Comparison of ENCODE assay signal across 29 mouse cellular contexts in genomic region chr6:71172812-71173580, GRCm38 (mm10). TPM values are rescaled to one million over a fixed set of nuclear protein-coding genes. Genes with fewer than 3 reads are reported as not detected.
A peak's percentile ranks its signal among the peaks of the same experiment; 100 is the strongest.
DNase-seq lines count a peak whose midpoint lies in the region; ATAC-seq and TF ChIP-seq lines count a peak whose summit lies in the region.
"Had no signal": no experiment of that assay in that cellular context is flagged by ENCODE, and none has a peak within 500 bp of the region (broad histone marks: within the 10 kb centered on the region; RNA-seq: fewer than 3 reads in every experiment).

No protein-coding gene starts in this region.

- 85% methylated on average over 10 of the region's 10 CpGs for WGBS in heart, embryonic 10.5 days
- 67% methylated on average over 10 of the region's 10 CpGs for WGBS in kidney, adult 2 months
- 73% methylated on average over 10 of the region's 10 CpGs for WGBS in liver, embryonic 15.5 days (ENCODE audit: insufficient replicate concordance)
- 80% methylated on average over 10 of the region's 10 CpGs for WGBS in liver, embryonic 11.5 days

- H3K4me2 ChIP-seq in liver, embryonic 15.5 days, result no peak overlapping the region
- H3K4me2 ChIP-seq in liver, embryonic 11.5 days, result no peak overlapping the region
- H3K4me2 ChIP-seq: embryonic facial prominence, embryonic 13.5 days; forebrain, embryonic 12.5 days; forebrain, embryonic 15.5 days; heart, embryonic 13.5 days; hindbrain, embryonic 12.5 days had no signal

- intact Hi-C loops in heart, postnatal 10 days (cut with DNase I), result loop anchor here (5.0 kb wide), 1 partner anchor 629 kb away; no protein-coding TSS in a partner anchor

- H3K27me3 ChIP-seq in heart, embryonic 10.5 days (ENCODE audit: insufficient read depth, poor library complexity, severe bottlenecking), result no peaks in the 10 kb centered on the region
- no peaks in the 10 kb centered on the region for H3K27me3 ChIP-seq in kidney, adult 2 months (replicated peaks; ENCODE audit: control insufficient read depth, insufficient read depth, low read length)
- no peaks in the 10 kb centered on the region for H3K27me3 ChIP-seq in liver, embryonic 15.5 days
- no peaks in the 10 kb centered on the region for H3K27me3 ChIP-seq in liver, embryonic 11.5 days (replicated peaks; ENCODE audit: control insufficient read depth, insufficient read depth, low read length)
- H3K27me3 ChIP-seq: embryonic facial prominence, embryonic 13.5 days; forebrain, embryonic 12.5 days; forebrain, embryonic 15.5 days; heart, embryonic 13.5 days; hindbrain, embryonic 12.5 days had no signal

- TF ChIP-seq CTCF in kidney, adult 2 months (conservative IDR thresholded peaks at IDR 0.05; ENCODE audit: insufficient read depth, insufficient read length, low read depth, low read length), result no peak

- no peak overlapping the region for H3K27ac ChIP-seq in heart, embryonic 10.5 days
- H3K27ac ChIP-seq in kidney, adult 2 months (ENCODE audit: insufficient read depth, low read depth, low read length), result no peak overlapping the region
- H3K27ac ChIP-seq in liver, embryonic 15.5 days (replicated peaks), result no peak overlapping the region
- H3K27ac ChIP-seq in liver, embryonic 11.5 days (ENCODE audit: low read depth, low read length), result no peak overlapping the region
- H3K27ac ChIP-seq: embryonic facial prominence, embryonic 10.5 days; embryonic facial prominence, embryonic 13.5 days; forebrain, embryonic 12.5 days; forebrain, embryonic 15.5 days; heart, embryonic 13.5 days; hindbrain, embryonic 12.5 days had no signal

- ATAC-seq in liver, embryonic 15.5 days (ENCODE audit: insufficient read depth), result 0 out of 2 replicates have a peak, but pooled peaks have one; percentile 9
- no peak for ATAC-seq in liver, embryonic 11.5 days (replicated peaks; ENCODE audit: low FRiP score)
- ATAC-seq: activated CD4-positive, CD25-positive, alpha-beta regulatory T cell, adult 4 months; forebrain, embryonic 15.5 days had no signal

- peak; percentile 42 for DNase-seq in heart, embryonic 10.5 days (ENCODE audit: low spot score)
- DNase-seq in heart, postnatal 10 days, result no peak
- peak; percentile 62 for DNase-seq in kidney, adult 2 months
- DNase-seq in kidney, adult 11 months, result no peak
- no peak for DNase-seq in liver, embryonic 11.5 days (ENCODE audit: low spot score)
- DNase-seq in lung, postnatal 25 days (ENCODE audit: low spot score), result no peak
- DNase-seq: adrenal gland, adult 8-10 months; adrenal gland, postnatal 25 days; cerebellum, adult 11-12 months; cerebellum, adult 8-10 months; cerebellum, postnatal 10 days; cerebellum, postnatal 36 days; embryo, embryonic 11 days; gastrocnemius, postnatal 25 days; heart, adult 18-20 months had no signal

- H3K4me3 ChIP-seq in heart, embryonic 10.5 days, result no peak overlapping the region
- no peak overlapping the region for H3K4me3 ChIP-seq in kidney, adult 2 months (ENCODE audit: insufficient read depth, low read depth, low read length)
- no peak overlapping the region for H3K4me3 ChIP-seq in liver, embryonic 15.5 days (replicated peaks)
- H3K4me3 ChIP-seq in liver, embryonic 11.5 days (ENCODE audit: low read depth, low read length), result no peak overlapping the region
- H3K4me3 ChIP-seq: embryonic facial prominence, embryonic 10.5 days; embryonic facial prominence, embryonic 13.5 days; erythroblast, embryonic 14.5 days; forebrain, embryonic 12.5 days; forebrain, embryonic 15.5 days; heart, embryonic 13.5 days; hindbrain, embryonic 12.5 days had no signal

- no peaks in the 10 kb centered on the region for H3K9me3 ChIP-seq in heart, embryonic 10.5 days
- no peaks in the 10 kb centered on the region for H3K9me3 ChIP-seq in liver, embryonic 15.5 days (replicated peaks)
- no peaks in the 10 kb centered on the region for H3K9me3 ChIP-seq in liver, embryonic 11.5 days (ENCODE audit: control insufficient read depth, low read length)
- H3K9me3 ChIP-seq: embryonic facial prominence, embryonic 10.5 days; embryonic facial prominence, embryonic 13.5 days; forebrain, embryonic 12.5 days; forebrain, embryonic 15.5 days; heart, embryonic 13.5 days; hindbrain, embryonic 12.5 days had no signal

- H3K9ac ChIP-seq in liver, embryonic 15.5 days, result no peak overlapping the region
- no peak overlapping the region for H3K9ac ChIP-seq in liver, embryonic 11.5 days (ENCODE audit: low read depth, low read length)
- H3K9ac ChIP-seq: embryonic facial prominence, embryonic 13.5 days; forebrain, embryonic 12.5 days; forebrain, embryonic 15.5 days; heart, embryonic 13.5 days; hindbrain, embryonic 12.5 days had no signal

- no peaks in the 10 kb centered on the region for H3K4me1 ChIP-seq in heart, embryonic 10.5 days
- H3K4me1 ChIP-seq in kidney, adult 2 months (ENCODE audit: control insufficient read depth, insufficient read depth, low read length), result peaks cover 3% of the 10 kb centered on the region; the same call in 1 of the 2 replicates
- H3K4me1 ChIP-seq in liver, embryonic 15.5 days (replicated peaks), result no peaks in the 10 kb centered on the region
- no peaks in the 10 kb centered on the region for H3K4me1 ChIP-seq in liver, embryonic 11.5 days (replicated peaks; ENCODE audit: control insufficient read depth, insufficient read depth, low read length)
- H3K4me1 ChIP-seq: embryonic facial prominence, embryonic 10.5 days; embryonic facial prominence, embryonic 13.5 days; forebrain, embryonic 12.5 days; forebrain, embryonic 15.5 days; heart, embryonic 13.5 days; hindbrain, embryonic 12.5 days had no signal

- TF ChIP-seq POLR2A in kidney, adult 2 months (IDR thresholded peaks at IDR 0.05; ENCODE audit: low read depth, low read length), result no peak

- H3K36me3 ChIP-seq in heart, embryonic 10.5 days, result no peaks in the 10 kb centered on the region
- no peaks in the 10 kb centered on the region for H3K36me3 ChIP-seq in kidney, adult 2 months (ENCODE audit: control insufficient read depth, insufficient read depth, low read length)
- H3K36me3 ChIP-seq in liver, embryonic 15.5 days (replicated peaks), result no peaks in the 10 kb centered on the region
- H3K36me3 ChIP-seq in liver, embryonic 11.5 days (ENCODE audit: control insufficient read depth, insufficient read depth, low read length), result no peaks in the 10 kb centered on the region
- H3K36me3 ChIP-seq: embryonic facial prominence, embryonic 10.5 days; embryonic facial prominence, embryonic 13.5 days; forebrain, embryonic 12.5 days; forebrain, embryonic 15.5 days; heart, embryonic 13.5 days; hindbrain, embryonic 12.5 days had no signal

RNA-seq across cellular contexts. Expression of gene Fabp1, which starts 26.6 kb away (rescaled TPM):
- 1.9 TPM in 1 of 2 replicates, not detected in the other for polyA plus RNA-seq in heart, embryonic 10.5 days (2016; fragmentation: Nextera tagmentation; extraction: Ambion mirVana)
- not detected for total RNA-seq in heart, postnatal 10 days (2021)
- 3.2 and 8.3 TPM in 2 replicates for polyA plus RNA-seq in kidney, adult 2 months (2012; rRNA removed)
- polyA plus RNA-seq in liver, embryonic 15.5 days (2015; fragmentation: Nextera tagmentation; extraction: Ambion mirVana), result 442 and 489 TPM in 2 replicates
- polyA plus RNA-seq in liver, embryonic 11.5 days (2014; fragmentation: Nextera tagmentation; extraction: Ambion mirVana), result 59.9 and 63.9 TPM in 2 replicates
- total RNA-seq: adrenal gland, postnatal 25 days; ES-E14; gastrocnemius, postnatal 25 days; heart, adult 18-20 months; heart, postnatal 25 days; hematopoietic stem cell, adult 5-6 weeks had no signal
- polyA plus RNA-seq: activated CD4-positive, CD25-positive, alpha-beta regulatory T cell, adult 4 months; brain, embryonic 14.5 days; cortical plate, adult 2 months; embryonic facial prominence, embryonic 10.5 days; embryonic facial prominence, embryonic 13.5 days; forebrain, embryonic 12.5 days; forebrain, embryonic 15.5 days; hindbrain, embryonic 12.5 days had no signal

RNA-seq across cellular contexts. Expression of gene Thnsl2, which starts 28.8 kb away (rescaled TPM):
- polyA plus RNA-seq in heart, embryonic 10.5 days (2016; fragmentation: Nextera tagmentation; extraction: Ambion mirVana), result 5.0 and 5.2 TPM in 2 replicates
- 1 to 10 TPM; 6.8 to 8.1 TPM for total RNA-seq in heart, postnatal 10 days (2021)
- 251 and 265 TPM in 2 replicates for polyA plus RNA-seq in kidney, adult 2 months (2012; rRNA removed)
- 14.2 and 18.4 TPM in 2 replicates for polyA plus RNA-seq in liver, embryonic 15.5 days (2015; fragmentation: Nextera tagmentation; extraction: Ambion mirVana)
- polyA plus RNA-seq in liver, embryonic 11.5 days (2014; fragmentation: Nextera tagmentation; extraction: Ambion mirVana), result 5.8 and 7.6 TPM in 2 replicates
- polyA plus RNA-seq: erythroblast, embryonic 14.5 days had no signal

Comparison
In these comparisons a context has a peak if more than half of its experiments do, and no peak if none do; other contexts are left out.
1. DNase-seq: peak in heart, embryonic 10.5 days (single experiment) and kidney, adult 2 months (single experiment); none in heart, postnatal 10 days (0 of 2), kidney, adult 11 months (single experiment), liver, embryonic 11.5 days (single experiment) and lung, postnatal 25 days (single experiment).
2. RNA of gene Thnsl2, which starts 28.8 kb away (polyA plus RNA-seq): 251 to 265 TPM in kidney, adult 2 months; 14.2 to 18.4 TPM in liver, embryonic 15.5 days, 5.8 to 7.6 TPM in liver, embryonic 11.5 days and 5.0 to 5.2 TPM in heart, embryonic 10.5 days; every median in the first group is over 10 times any median in the second.